In the genomic region with DNA sequence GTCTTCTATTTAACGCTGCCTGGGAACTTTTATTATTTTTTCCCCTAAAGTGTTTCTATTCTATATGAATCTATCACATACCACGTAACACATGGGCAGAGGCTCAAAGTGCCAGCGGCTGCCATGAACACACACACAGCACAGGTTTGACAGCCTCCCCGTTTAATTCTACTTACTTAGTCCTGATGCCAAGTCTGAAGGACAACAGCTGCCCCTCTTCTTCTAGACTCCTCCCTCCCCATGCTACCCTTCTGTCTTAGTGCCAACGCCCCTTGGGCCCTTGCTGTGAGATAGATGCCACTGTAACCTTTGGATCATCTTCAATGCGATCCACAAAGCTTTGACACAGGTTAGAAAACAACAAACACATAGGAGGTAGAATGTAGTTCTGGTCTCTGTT, we compare ENCODE assay signal across 20 mouse cellular contexts. TPM values are rescaled to one million over a fixed set of nuclear protein-coding genes. Genes with fewer than 3 reads are reported as not detected.
DNase-seq lines count a peak whose midpoint lies in the region; ATAC-seq and TF ChIP-seq lines count a peak whose summit lies in the region.
"Had no signal": no experiment of that assay in that cellular context is flagged by ENCODE, and none has a peak within 500 bp of the region (broad histone marks: within the 10 kb centered on the region; RNA-seq: fewer than 3 reads in every experiment).

No protein-coding gene starts in this region.

- ATAC-seq in forebrain, embryonic 14.5 days = no peak
- no peak for ATAC-seq in forebrain, postnatal 0 days
- no peak for ATAC-seq in neural tube, embryonic 13.5 days (ENCODE audit: low read depth)
- no peak for ATAC-seq in neural tube, embryonic 15.5 days (ENCODE audit: low FRiP score)
- ATAC-seq: hindbrain, embryonic 16.5 days had no signal

- H3K4me1 ChIP-seq in forebrain, embryonic 14.5 days (ENCODE audit: control insufficient read depth, insufficient read depth, low read length) = peaks cover 32% of the 10 kb centered on the region
- H3K4me1 ChIP-seq in forebrain, postnatal 0 days (ENCODE audit: insufficient read depth) = peaks cover 19% of the 10 kb centered on the region; the same call in 1 of the 2 replicates
- peaks cover 85% of the 10 kb centered on the region for H3K4me1 ChIP-seq in neural tube, embryonic 13.5 days (replicated peaks)
- H3K4me1 ChIP-seq in neural tube, embryonic 15.5 days = peaks cover 48% of the 10 kb centered on the region

- H3K9me3 ChIP-seq in forebrain, embryonic 14.5 days (replicated peaks; ENCODE audit: control insufficient read depth, low read length) = no peaks in the 10 kb centered on the region
- no peaks in the 10 kb centered on the region for H3K9me3 ChIP-seq in forebrain, postnatal 0 days (ENCODE audit: low read length)
- no peaks in the 10 kb centered on the region for H3K9me3 ChIP-seq in neural tube, embryonic 13.5 days
- no peaks in the 10 kb centered on the region for H3K9me3 ChIP-seq in neural tube, embryonic 15.5 days (replicated peaks)
- H3K9me3 ChIP-seq: embryonic facial prominence, embryonic 15.5 days; forebrain, embryonic 10.5 days; heart, embryonic 13.5 days had no signal

- H3K27ac ChIP-seq in forebrain, embryonic 14.5 days (ENCODE audit: low read depth, low read length) = no peak overlapping the region
- no peak overlapping the region for H3K27ac ChIP-seq in forebrain, postnatal 0 days (ENCODE audit: low read depth, low read length)
- H3K27ac ChIP-seq in neural tube, embryonic 13.5 days (replicated peaks) = peak overlapping the region; percentile 98
- no peak overlapping the region for H3K27ac ChIP-seq in neural tube, embryonic 15.5 days (replicated peaks)
- H3K27ac ChIP-seq: embryonic facial prominence, embryonic 15.5 days; forebrain, embryonic 10.5 days; gastrocnemius, adult 2 months; heart, embryonic 13.5 days had no signal

- 65% methylated on average over 6 of the region's 6 CpGs for WGBS in forebrain, embryonic 14.5 days
- 63% methylated on average over 6 of the region's 6 CpGs for WGBS in forebrain, postnatal 0 days
- 70% methylated on average over 6 of the region's 6 CpGs for WGBS in neural tube, embryonic 13.5 days
- whole genome bisulfite sequencing in neural tube, embryonic 15.5 days = 67% methylated on average over 6 of the region's 6 CpGs

- no peak overlapping the region for H3K9ac ChIP-seq in forebrain, embryonic 14.5 days (ENCODE audit: low read length)
- H3K9ac ChIP-seq in forebrain, postnatal 0 days = no peak overlapping the region
- no peak overlapping the region; the same call in 1 of the 2 replicates for H3K9ac ChIP-seq in neural tube, embryonic 13.5 days
- H3K9ac ChIP-seq in neural tube, embryonic 15.5 days (replicated peaks) = no peak overlapping the region
- H3K9ac ChIP-seq: embryonic facial prominence, embryonic 15.5 days; heart, embryonic 13.5 days had no signal

- no peak overlapping the region for H3K4me3 ChIP-seq in forebrain, embryonic 14.5 days (ENCODE audit: low read depth, low read length)
- no peak overlapping the region for H3K4me3 ChIP-seq in forebrain, postnatal 0 days (ENCODE audit: low read depth, low read length)
- no peak overlapping the region for H3K4me3 ChIP-seq in neural tube, embryonic 13.5 days
- H3K4me3 ChIP-seq in neural tube, embryonic 15.5 days (replicated peaks) = no peak overlapping the region
- H3K4me3 ChIP-seq: embryonic facial prominence, embryonic 15.5 days; erythroblast, embryonic 14.5 days; forebrain, embryonic 10.5 days; gastrocnemius, adult 2 months; heart, embryonic 13.5 days had no signal

- peak; percentile 34 for DNase-seq in forebrain, embryonic 14.5 days (ENCODE audit: low spot score)
- no peak for DNase-seq in forebrain, postnatal 0 days
- DNase-seq in left cerebral cortex, postnatal 4 days = peak; percentile 41
- DNase-seq in left cerebral cortex, postnatal 10 days (ENCODE audit: extremely low spot score in 1 of 2, low spot score in 2 of 2) = no peak
- no peak for DNase-seq in embryo, embryonic 10.5 days (ENCODE audit: low spot score)
- DNase-seq: adrenal gland, postnatal 10 days; cerebellum, adult 11-12 months; cerebellum, adult 9-10 months; embryo, embryonic 11 days; gastrocnemius, adult 2 months; gastrocnemius, postnatal 25 days; heart, postnatal 36 days had no signal

- H3K36me3 ChIP-seq in forebrain, embryonic 14.5 days (ENCODE audit: control insufficient read depth, insufficient read depth, low read length) = no peaks in the 10 kb centered on the region
- H3K36me3 ChIP-seq in forebrain, postnatal 0 days (ENCODE audit: insufficient read depth) = no peaks in the 10 kb centered on the region
- no peaks in the 10 kb centered on the region for H3K36me3 ChIP-seq in neural tube, embryonic 13.5 days
- H3K36me3 ChIP-seq in neural tube, embryonic 15.5 days = no peaks in the 10 kb centered on the region
- H3K36me3 ChIP-seq: embryonic facial prominence, embryonic 15.5 days; forebrain, embryonic 10.5 days; heart, embryonic 13.5 days had no signal

- no peak overlapping the region for H3K4me2 ChIP-seq in forebrain, embryonic 14.5 days (ENCODE audit: low read length)
- H3K4me2 ChIP-seq in forebrain, postnatal 0 days (ENCODE audit: low read depth) = no peak overlapping the region
- no peak overlapping the region for H3K4me2 ChIP-seq in neural tube, embryonic 13.5 days
- no peak overlapping the region for H3K4me2 ChIP-seq in neural tube, embryonic 15.5 days
- H3K4me2 ChIP-seq: embryonic facial prominence, embryonic 15.5 days; heart, embryonic 13.5 days had no signal

- intact Hi-C loops in left cerebral cortex, postnatal 4 days (cut with DNase I) = loop anchor here (2.0 kb wide), 1 partner anchor 41 kb away; no protein-coding TSS in a partner anchor
- intact Hi-C loops in left cerebral cortex, postnatal 10 days (cut with DNase I) = no loop called here

- H3K27me3 ChIP-seq in forebrain, embryonic 14.5 days (replicated peaks; ENCODE audit: control insufficient read depth, insufficient read depth, low read length) = no peaks in the 10 kb centered on the region
- no peaks in the 10 kb centered on the region for H3K27me3 ChIP-seq in forebrain, postnatal 0 days (ENCODE audit: insufficient read depth, low read length)
- no peaks in the 10 kb centered on the region; the same call in 1 of the 2 replicates for H3K27me3 ChIP-seq in neural tube, embryonic 13.5 days
- H3K27me3 ChIP-seq in neural tube, embryonic 15.5 days (replicated peaks) = no peaks in the 10 kb centered on the region
- H3K27me3 ChIP-seq: embryonic facial prominence, embryonic 15.5 days had no signal

- TF ChIP-seq CTCF in forebrain, postnatal 0 days (IDR thresholded peaks at IDR 0.05; ENCODE audit: low read depth) = no peak

RNA-seq across cellular contexts. Expression of a gene that starts 44.8 kb away (rescaled TPM):
- 117 and 162 TPM in 2 replicates for polyA plus RNA-seq in forebrain, embryonic 14.5 days (2014; fragmentation: Nextera tagmentation; extraction: Ambion mirVana)
- total RNA-seq in forebrain, postnatal 0 days (2014; rRNA removed) = 186 and 218 TPM in 2 replicates
- 75.9 and 127 TPM in 2 replicates for polyA plus RNA-seq in forebrain, postnatal 0 days (2015; fragmentation: Nextera tagmentation; extraction: Ambion mirVana)
- 100 to 1,000 TPM; 331 to 352 TPM for total RNA-seq in left cerebral cortex, postnatal 4 days (2021)
- 100 to 1,000 TPM; 186 to 212 TPM for total RNA-seq in left cerebral cortex, postnatal 10 days (2021)
- 126 and 142 TPM in 2 replicates for polyA plus RNA-seq in neural tube, embryonic 13.5 days (2015; fragmentation: Nextera tagmentation; extraction: Ambion mirVana)
- polyA plus RNA-seq in neural tube, embryonic 15.5 days (2015; fragmentation: Nextera tagmentation; extraction: Ambion mirVana) = 108 and 137 TPM in 2 replicates
- total RNA-seq: granulocyte monocyte progenitor cell, adult 5-6 weeks had no signal

Comparison
In these comparisons a context has a peak if more than half of its experiments do, and no peak if none do; other contexts are left out.
1. DNase-seq: peak in forebrain, embryonic 14.5 days (single experiment) and left cerebral cortex, postnatal 4 days (single experiment); none in forebrain, postnatal 0 days (single experiment), left cerebral cortex, postnatal 10 days (0 of 2) and embryo, embryonic 10.5 days (single experiment).